Mouse (Mus musculus): ENCODE data around the gene Mcrip2.

Mcrip2 gene

DNA sequence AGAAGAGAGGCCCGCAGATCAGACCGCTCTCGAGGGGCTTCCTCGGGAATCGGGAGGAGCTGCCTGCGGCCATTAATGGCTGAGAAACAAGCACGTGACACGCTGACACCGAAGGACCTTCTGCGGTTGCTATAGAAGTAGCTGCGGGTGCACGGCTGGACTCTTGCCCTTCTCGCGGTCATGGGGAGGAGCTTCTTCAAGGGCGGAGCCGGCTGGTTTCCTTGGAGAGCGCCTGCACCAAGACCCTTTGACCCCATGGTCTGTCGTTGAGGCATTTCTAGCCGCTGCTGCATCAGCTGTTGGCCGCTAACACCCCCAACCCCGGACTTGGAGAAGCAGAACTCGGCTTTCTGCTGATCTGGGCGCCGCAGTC is 35.3 kb downstream of the Mcrip2 start, which contains the start of gene Stub1:
Gene Stub1 (minus strand): TSS at position 114 of the 373 bp plus-strand sequence.
- peak; percentile 63 to 74 for DNase-seq

GRCm38 (mm10) chr17:25832436-25833290 is 35.9 kb downstream of the Mcrip2 start:
- peak; percentile 97 to 98 for DNase-seq

- peak in 1 of 2 experiments; percentile 18 for DNase-seq
Observed at GRCm38 (mm10) chr17:25831451-25832281, 36.9 kb downstream of the Mcrip2 start.

DNA sequence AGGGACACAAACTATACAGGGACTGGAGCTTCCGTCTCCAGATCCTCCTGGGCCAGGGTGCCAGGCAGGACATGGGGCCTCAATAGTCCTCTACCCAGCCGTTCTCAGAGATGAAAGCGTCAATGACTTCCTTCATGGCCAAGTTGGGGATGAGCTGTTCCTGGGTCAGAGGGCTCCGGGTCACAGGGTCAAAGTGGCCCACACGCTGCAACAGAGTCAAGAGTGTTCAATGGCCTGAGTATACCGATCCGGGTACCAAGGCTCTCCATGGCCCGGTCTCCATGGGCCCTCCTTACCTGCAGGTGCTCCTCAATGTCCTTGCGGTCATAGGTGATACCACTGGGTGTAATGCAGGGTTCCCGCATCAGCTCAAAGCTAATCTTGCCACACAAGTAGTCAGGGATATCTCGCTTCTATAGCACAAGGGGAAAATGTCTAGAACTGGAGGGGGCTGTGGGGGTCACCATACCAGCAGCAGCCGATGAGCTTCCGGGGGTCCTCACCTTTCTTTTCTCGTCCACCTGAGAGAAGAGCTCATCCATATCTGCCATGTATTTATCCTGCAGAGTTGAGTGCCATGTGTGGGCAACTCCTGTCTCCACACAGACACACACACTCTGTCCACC is 37.6 kb downstream of the Mcrip2 start:
- DNase-seq = no peak

DNA sequence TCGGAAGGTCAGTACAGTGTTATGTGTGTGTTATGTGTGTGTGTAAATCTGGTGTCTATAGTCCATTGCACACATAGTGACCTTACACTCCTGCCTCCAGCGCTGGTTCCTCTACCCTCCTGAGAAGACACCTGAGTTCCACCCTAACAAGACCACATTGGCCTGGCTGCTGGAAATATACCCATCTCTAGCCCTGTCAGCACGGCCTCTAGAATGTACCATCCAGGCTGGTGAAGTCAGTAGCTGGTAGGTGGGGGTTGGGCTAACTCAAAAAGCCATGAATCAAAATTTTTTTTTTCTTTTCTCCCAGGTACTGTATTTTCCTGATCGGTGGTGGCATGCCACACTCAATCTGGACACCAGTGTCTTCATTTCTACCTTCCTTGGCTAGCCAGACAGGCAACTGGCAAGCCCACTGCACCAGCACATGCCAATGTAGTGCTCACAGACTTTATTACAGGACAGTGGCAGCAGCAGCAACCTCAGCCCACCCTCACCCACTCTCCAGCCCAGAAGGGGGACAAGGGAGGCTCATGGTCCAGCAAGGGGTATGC is 38.3 kb downstream of the Mcrip2 start:
- peak in 1 of 2 experiments; percentile 9 for DNase-seq

DNA sequence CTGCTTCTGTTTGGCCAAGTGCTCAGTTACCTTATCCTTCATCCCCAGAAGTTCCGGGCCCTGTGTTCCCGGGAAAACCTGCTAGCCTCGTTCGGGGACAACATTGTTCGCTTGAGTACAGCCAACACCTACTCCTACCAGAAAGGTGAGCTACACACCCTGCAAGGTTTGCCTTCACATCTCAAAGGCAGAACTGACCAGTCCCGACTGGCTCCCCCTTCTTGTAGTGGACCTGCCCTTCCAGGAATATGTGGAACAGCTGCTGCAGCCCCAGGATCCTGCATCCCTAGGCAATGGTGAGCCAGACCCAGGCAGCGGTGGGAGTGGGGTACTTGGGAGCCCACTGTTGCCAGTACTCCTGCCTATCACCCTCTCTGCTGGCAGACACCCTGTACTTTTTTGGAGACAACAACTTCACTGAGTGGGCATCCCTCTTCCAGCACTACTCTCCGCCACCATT is 39.0 kb downstream of the Mcrip2 start:
- peak in 1 of 2 experiments; percentile 22 for DNase-seq

GRCm38 (mm10) chr17:25828712-25829557 is 39.6 kb downstream of the Mcrip2 start, which contains the start of gene Jmjd8:
Jmjd8 (plus strand) TSS chr17:25828867.
- DNase-seq = peak; percentile 52 to 70

- DNase-seq = no peak
Observed at GRCm38 (mm10) chr17:25828223-25828594, 40.4 kb downstream of the Mcrip2 start.

GRCm38 (mm10) chr17:25827546-25828222 is 40.9 kb downstream of the Mcrip2 start:
- peak in 1 of 2 experiments; percentile 12 for DNase-seq

GRCm38 (mm10) chr17:25827011-25827410 is 41.6 kb downstream of the Mcrip2 start:
- DNase-seq = no peak

DNA sequence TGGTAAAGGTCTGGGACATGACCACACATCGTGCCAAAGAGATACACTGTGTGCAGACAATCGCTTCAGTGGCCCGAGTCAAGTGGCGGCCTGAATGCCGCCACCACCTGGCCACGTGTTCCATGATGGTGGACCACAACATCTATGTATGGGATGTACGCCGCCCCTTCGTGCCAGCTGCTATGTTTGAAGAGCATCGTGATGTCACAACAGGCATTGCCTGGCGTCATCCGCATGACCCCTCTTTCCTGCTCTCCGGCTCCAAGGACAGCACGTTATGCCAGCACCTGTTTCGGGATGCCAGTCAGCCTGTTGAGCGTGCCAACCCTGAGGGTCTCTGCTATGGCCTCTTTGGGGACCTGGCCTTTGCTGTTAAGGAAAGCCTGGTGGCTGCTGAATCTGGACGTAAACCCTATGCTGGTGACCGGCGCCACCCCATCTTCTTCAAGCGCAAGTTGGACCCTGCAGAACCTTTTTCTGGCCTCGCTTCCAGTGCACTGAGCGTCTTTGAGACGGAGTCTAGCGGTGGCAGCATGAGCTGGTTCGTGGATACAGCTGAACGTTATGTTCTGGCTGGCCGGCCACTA is 42.5 kb downstream of the Mcrip2 start:
- DNase-seq = peak in 1 of 2 experiments; percentile 4

DNA sequence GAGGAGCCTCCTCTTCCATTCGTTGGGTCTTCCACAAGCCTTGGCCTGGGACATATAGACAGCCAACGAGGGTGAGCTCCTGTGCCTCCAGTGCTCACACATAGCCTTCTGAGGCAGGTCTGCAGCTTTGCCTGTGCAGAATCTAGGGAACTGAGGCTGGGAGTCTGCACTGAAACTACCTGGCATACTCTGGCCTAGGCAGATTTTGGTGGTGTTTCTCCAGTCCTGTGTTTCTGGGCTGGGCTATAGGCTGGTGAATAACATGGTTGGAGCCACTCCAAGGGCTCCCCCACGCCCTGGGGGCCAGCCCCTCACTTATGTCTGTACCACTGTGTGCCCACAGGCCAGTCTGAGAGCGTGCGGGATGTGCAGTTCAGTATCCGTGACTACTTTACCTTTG is 43.3 kb downstream of the Mcrip2 start:
- DNase-seq = no peak

- peak in 1 of 2 experiments; percentile 5 for DNase-seq
Observed at GRCm38 (mm10) chr17:25824362-25825142, 44.0 kb downstream of the Mcrip2 start.

- peak in 1 of 2 experiments; percentile 69 for DNase-seq
Observed at GRCm38 (mm10) chr17:25823452-25823851, 45.1 kb downstream of the Mcrip2 start, which contains the start of gene Wdr24. Wdr24 (plus strand) TSS chr17:25823627.

DNA sequence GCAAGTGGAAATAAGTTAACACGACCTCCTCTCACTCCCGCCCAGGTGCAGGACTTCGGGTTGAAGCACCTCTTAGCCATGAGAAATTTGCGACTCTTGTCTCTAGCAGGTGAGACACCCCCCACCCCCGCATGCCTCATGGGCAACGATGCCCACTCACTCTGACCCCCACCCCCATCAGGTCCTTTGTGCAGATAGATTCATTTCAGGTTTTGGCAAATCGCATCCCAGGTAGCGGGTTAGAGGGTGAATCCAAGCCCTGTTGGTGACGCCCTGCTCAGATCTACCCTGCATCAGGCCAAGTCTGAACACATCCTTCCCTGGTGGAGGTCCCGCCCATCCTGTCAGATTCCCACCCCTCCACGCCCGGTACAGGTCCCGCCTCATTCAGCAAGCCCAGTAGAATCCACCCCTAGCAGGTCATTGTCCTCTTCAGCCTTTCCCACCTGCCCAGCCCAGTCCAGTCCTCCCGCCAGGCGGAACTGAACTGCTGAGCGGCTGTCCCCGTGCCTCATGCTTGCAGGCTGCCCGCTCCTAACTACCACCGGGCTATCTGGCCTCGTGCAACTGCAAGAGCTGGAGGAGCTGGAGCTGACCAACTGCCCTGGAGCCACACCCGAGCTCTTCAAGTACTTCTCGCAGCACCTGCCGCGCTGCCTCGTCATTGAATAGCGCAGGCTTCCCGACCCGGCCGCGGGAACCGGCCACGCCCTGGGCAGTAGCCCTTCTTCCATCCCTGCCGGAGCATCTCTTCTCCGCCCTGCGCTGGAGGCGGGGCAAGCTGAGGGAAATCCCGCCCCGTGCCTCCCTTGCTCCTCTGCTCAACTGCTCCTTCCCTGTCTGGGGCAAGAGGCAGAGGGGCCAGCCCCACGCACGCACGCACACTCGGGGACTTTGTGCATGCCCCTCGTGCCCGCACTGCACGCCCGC is 49.4 kb downstream of the Mcrip2 start:
- DNase-seq = no peak

GRCm38 (mm10) chr17:25817662-25818061 is 50.9 kb downstream of the Mcrip2 start:
- no peak for DNase-seq

All from thymus, adult 18-20 months (tissue).